Mouse (Mus musculus) cortical plate, adult 2 months (tissue): ENCODE results near the gene Olfr1371.

ENCODE experiments used
- CTCF ChIP-seq: fragments of 200-500 bp; IDR thresholded peaks from 2 replicates; pipeline ENCODE4 v1.5.1; 2011; ENCODE audit warnings: mild to moderate bottlenecking, control low read depth, low read length; ENCODE audit not compliant: insufficient read depth; ENCODE audit errors: extremely low read depth
- POLR2A ChIP-seq: fragments of 200-500 bp; IDR thresholded peaks from 2 replicates; pipeline ENCODE4 v1.6.1; 2011; ENCODE audit warnings: mild to moderate bottlenecking, low read length, control low read depth; ENCODE audit not compliant: insufficient read depth; ENCODE audit errors: extremely low read depth

GRCm38 (mm10) chr11:52233043-52233653 is 19.4 kb upstream of the Olfr1371 start:
- TF ChIP-seq CTCF = no peak
- no peak for TF ChIP-seq POLR2A
